Mouse (Mus musculus) CH12.LX (cell line): ENCODE data around the gene 2210016L21Rik. TPM values are rescaled to one million over a fixed set of nuclear protein-coding genes. Genes with fewer than 3 reads are reported as not detected.

Experiments
- DNase-seq: peaks from one replicate; pipeline ENCODE4 v3.0.0-alpha.2; 2013; ENCODE audit errors: extremely low read depth
- H3K27ac ChIP-seq: 2 replicates; pipeline ENCODE4 v1.5.1; 2012; ENCODE audit warnings: low read depth, mild to moderate bottlenecking, control low read depth, moderate library complexity; ENCODE audit not compliant: insufficient read depth
- H3K27me3 ChIP-seq: replicated peaks from 2 replicates; pipeline ENCODE3; 2012; ENCODE audit warnings: inconsistent platforms
- H3K36me3 ChIP-seq, 2 experiments: replicated peaks in 1 of 2; 2 replicates each; pipeline versions ENCODE3 to v1.6.1; 2012; ENCODE audit warnings: inconsistent platforms in 1 of 2, low read length in 1 of 2, mild to moderate bottlenecking in 1 of 2, mixed read lengths in 1 of 2, moderate library complexity in 1 of 2; ENCODE audit not compliant: control insufficient read depth in 1 of 2, insufficient read depth in 1 of 2
- H3K4me1 ChIP-seq, 2 experiments: 2 replicates each; pipeline ENCODE4 v1.6.1; 2012; ENCODE audit warnings: inconsistent platforms in 1 of 2, moderate library complexity in 1 of 2; ENCODE audit not compliant: insufficient read depth in 2 of 2, control insufficient read depth in 1 of 2
- H3K4me2 ChIP-seq: 2 replicates; pipeline ENCODE4 v1.6.1; 2012; ENCODE audit warnings: low read depth, mild to moderate bottlenecking, control low read depth; ENCODE audit not compliant: poor library complexity, insufficient read depth, severe bottlenecking
- H3K4me3 ChIP-seq, 3 experiments: fragments of 150-350 bp in 1 of 3; sonication (generic) in 1 of 3; replicated peaks in 1 of 3; 2 replicates each; pipeline versions ENCODE3 to v1.5.1; 2011 to 2012; ENCODE audit warnings: low read depth in 2 of 3, low read length in 2 of 3, mild to moderate bottlenecking in 2 of 3, moderate library complexity in 2 of 3, control low read depth in 1 of 3, improper control_type of control experiment in 1 of 3, inconsistent platforms in 1 of 3, mixed read lengths in 1 of 3; ENCODE audit not compliant: poor library complexity in 1 of 3
- H3K79me2 ChIP-seq: replicated peaks from 2 replicates; pipeline ENCODE4 v1.6.1; 2012; ENCODE audit warnings: mild to moderate bottlenecking, moderate library complexity; ENCODE audit not compliant: control insufficient read depth, poor library complexity, insufficient read depth, severe bottlenecking; ENCODE audit errors: extremely low read depth
- H3K9ac ChIP-seq: 2 replicates; pipeline ENCODE4 v1.6.1; 2012; ENCODE audit warnings: low read depth, mild to moderate bottlenecking, control low read depth, moderate library complexity; ENCODE audit not compliant: insufficient read depth
- H3K9me3 ChIP-seq: replicated peaks from 2 replicates; pipeline ENCODE3; 2012; ENCODE audit warnings: low read length, inconsistent platforms, mixed read lengths
- BHLHE40 ChIP-seq: IDR thresholded peaks from 2 replicates; pipeline ENCODE4 v1.6.1; 2011; ENCODE audit warnings: mild to moderate bottlenecking, low read depth, low read length, improper control_type of control experiment
- CHD2 ChIP-seq: IDR thresholded peaks from 2 replicates; pipeline ENCODE4 v1.6.1; 2011; ENCODE audit warnings: low read length, improper control_type of control experiment
- ELF1 ChIP-seq: IDR thresholded peaks from 2 replicates; pipeline ENCODE4 v1.6.1; 2014; ENCODE audit warnings: low read depth, mild to moderate bottlenecking, inconsistent platforms, low read length, improper control_type of control experiment
- IRF4 ChIP-seq: IDR thresholded peaks from 2 replicates; pipeline ENCODE4 v1.6.1; 2014; ENCODE audit warnings: low read depth, mild to moderate bottlenecking, inconsistent platforms, low read length, improper control_type of control experiment
- MAX ChIP-seq: IDR thresholded peaks from 2 replicates; pipeline ENCODE4 v1.6.1; 2011; ENCODE audit warnings: low read length, improper control_type of control experiment
- MAZ ChIP-seq: IDR thresholded peaks from 2 replicates; pipeline ENCODE4 v1.6.1; 2012; ENCODE audit warnings: low read depth, mild to moderate bottlenecking, inconsistent platforms, low read length, improper control_type of control experiment, moderate library complexity
- MXI1 ChIP-seq: IDR thresholded peaks from 2 replicates; pipeline ENCODE4 v1.6.1; 2011; ENCODE audit warnings: mild to moderate bottlenecking, low read depth, low read length, improper control_type of control experiment
- NRF1 ChIP-seq: IDR thresholded peaks from 2 replicates; pipeline ENCODE4 v1.6.1; 2014; ENCODE audit warnings: low read depth, mild to moderate bottlenecking, inconsistent platforms, low read length, improper control_type of control experiment, moderate library complexity
- PAX5 ChIP-seq: IDR thresholded peaks from 2 replicates; pipeline ENCODE4 v1.6.1; 2012; ENCODE audit warnings: low read length, inconsistent platforms, mixed read lengths
- POLR2AphosphoS2 ChIP-seq: IDR thresholded peaks from 2 replicates; pipeline ENCODE4 v1.6.1; 2011; ENCODE audit warnings: low read depth, low read length, improper control_type of control experiment
- RAD21 ChIP-seq: IDR thresholded peaks from 2 replicates; pipeline ENCODE4 v1.6.1; 2011; ENCODE audit warnings: low read depth, mild to moderate bottlenecking, low read length, improper control_type of control experiment, moderate library complexity
- SIN3A ChIP-seq: IDR thresholded peaks from 2 replicates; pipeline ENCODE4 v1.6.1; 2012; ENCODE audit warnings: low read length, improper control_type of control experiment, inconsistent platforms
- TBP ChIP-seq: conservative IDR thresholded peaks from 2 replicates; pipeline ENCODE4 v1.6.1; 2011; ENCODE audit warnings: low read depth, low read length, improper control_type of control experiment
- dilution Hi-C: fragments of 300-500 bp; cut with MboI; formaldehyde crosslinking; loops from 2 replicates; pipeline ENCODE4 v1.14.3; 2020; ENCODE audit warnings: low sequenced_read_pairs; ENCODE audit not compliant: extremely low pct_unique_long_range_greater_than_20kb, extremely low pct_ligation_motif_present
- in situ Hi-C: fragments of 300-500 bp; cut with MboI; formaldehyde crosslinking; loops from 3 replicates; pipeline ENCODE4 v1.14.3; 2019; ENCODE audit warnings: low sequenced_read_pairs, low pct_ligation_motif_present, low pct_unique_long_range_greater_than_20kb, mixed read lengths
- polyA plus RNA-seq: library from polyadenylated mRNA; unstranded; fragments of >175 nt; gene quantifications from 2 replicates; pipeline ENCODE4 v1.2.1, GENCODE M21; 2012; ENCODE audit warnings: low read depth; ENCODE audit not compliant: insufficient read length
- total RNA-seq, 2 experiments: library from RNA; depleted of rRNA; stranded (reverse); fragments of 300-350 nt in 1 of 2; fragments of >200 nt in 1 of 2; gene quantifications; 2 replicates each; pipeline ENCODE4 v1.2.3; 2012 to 2014

The 2210016L21Rik gene
- total and polyA plus RNA-seq, 3 experiments: 11.5 to 32.5 (median 21.6) TPM

GRCm38 (mm10) chr5:114972201-114972600, 30.2 kb downstream of the 2210016L21Rik start:
- no peak overlapping the region for H3K4me2 ChIP-seq
- no peak for DNase-seq
- dilution Hi-C loops: no loop called here
- in situ Hi-C loops: loop anchor here (10.0 kb wide), 1 partner anchor 133 kb away; no protein-coding TSS in a partner anchor
- peaks cover 5 to 32% of the 10 kb centered on the region in 2 experiments; a peak in 3 of 4 replicates for H3K4me1 ChIP-seq
- H3K79me2 ChIP-seq: no peaks in the 10 kb centered on the region
- no peaks in the 10 kb centered on the region for H3K9me3 ChIP-seq
- peaks cover 9% of the 10 kb centered on the region for H3K27me3 ChIP-seq
- no peaks in the 10 kb centered on the region for H3K36me3 ChIP-seq
- no peak overlapping the region for H3K4me3 ChIP-seq
- no peak for TF ChIP-seq RAD21
- TF ChIP-seq BHLHE40: no peak
- TF ChIP-seq IRF4: no peak
- H3K27ac ChIP-seq: no peak overlapping the region
- H3K9ac ChIP-seq: no peak overlapping the region

DNA sequence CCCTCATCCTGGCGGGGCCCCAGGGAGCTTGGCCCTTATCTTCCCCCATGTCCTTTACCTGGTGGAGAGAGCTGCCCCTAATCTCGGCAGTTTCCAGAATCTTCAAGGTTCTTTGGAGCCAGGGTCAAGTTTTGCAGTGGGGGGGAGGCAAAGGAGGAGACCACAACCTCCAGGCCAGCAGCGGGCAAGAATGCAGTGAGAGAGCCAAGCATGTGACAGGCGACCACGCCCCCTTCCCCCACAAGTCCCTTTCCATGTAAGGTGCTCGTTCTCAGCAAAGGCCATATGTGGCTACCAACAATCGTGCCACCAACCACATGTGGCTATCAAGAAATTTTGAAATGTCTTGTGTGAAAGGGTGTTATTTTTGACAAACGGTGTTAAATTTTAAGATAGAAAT, 31.2 kb downstream of the 2210016L21Rik start:
- no peak overlapping the region for H3K4me3 ChIP-seq
- peaks cover 2 to 23% of the 10 kb centered on the region in 2 experiments; a peak in 3 of 4 replicates for H3K4me1 ChIP-seq
- H3K27me3 ChIP-seq: peaks cover 6% of the 10 kb centered on the region
- dilution Hi-C loops (no loop called here), in situ Hi-C loops (loop anchor here (10.0 kb wide), 1 partner anchor 132 kb away; no protein-coding TSS in a partner anchor)
- TF ChIP-seq ELF1: no peak
- TF ChIP-seq NRF1: no peak
- TF ChIP-seq SIN3A: no peak
- TF ChIP-seq PAX5: no peak
- no peak for TF ChIP-seq MAZ
- no peak for TF ChIP-seq MXI1
- TF ChIP-seq POLR2AphosphoS2: no peak
- TF ChIP-seq MAX: no peak
- TF ChIP-seq CHD2: no peak
- H3K9me3 ChIP-seq: no peaks in the 10 kb centered on the region
- no peak overlapping the region for H3K27ac ChIP-seq
- H3K36me3 ChIP-seq: no peaks in the 10 kb centered on the region
- H3K79me2 ChIP-seq: no peaks in the 10 kb centered on the region
- DNase-seq: no peak
- no peak overlapping the region for H3K4me2 ChIP-seq
- no peak overlapping the region for H3K9ac ChIP-seq

DNA sequence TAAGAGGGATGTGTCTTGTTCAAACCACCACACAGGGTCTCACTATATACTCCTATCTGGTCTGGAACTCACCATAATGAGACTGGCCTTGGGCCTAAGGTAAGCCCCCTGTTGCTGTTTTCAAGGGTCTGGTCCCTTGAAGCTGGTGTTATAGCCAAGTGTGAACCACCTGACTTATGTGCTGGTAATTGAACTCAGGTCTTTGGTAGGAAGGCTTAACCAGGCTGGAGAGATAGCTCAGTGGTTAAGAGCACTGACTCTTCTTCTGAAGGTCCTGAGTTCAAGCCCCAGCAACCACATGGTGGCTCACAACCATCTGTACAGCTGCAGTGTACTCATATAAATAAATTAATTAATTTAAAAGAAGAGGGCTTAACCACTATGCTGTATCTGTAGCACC, 35.0 kb downstream of the 2210016L21Rik start:
- H3K27ac ChIP-seq: no peak overlapping the region
- in situ Hi-C loops: loop anchor here (5.0 to 10.0 kb wide), 3 partner anchors 100 to 260 kb away; partner anchors contain the start of gene Pop5
- peak; percentile 91 for TF ChIP-seq TBP
- TF ChIP-seq PAX5: no peak
- TF ChIP-seq, all 38 proteins: peak for 1
- no peaks in the 10 kb centered on the region for H3K36me3 ChIP-seq
- no peaks in the 10 kb centered on the region for H3K79me2 ChIP-seq
- DNase-seq: no peak
- peaks cover 0 to 28% of the 10 kb centered on the region in 2 experiments; a peak in 2 of 4 replicates for H3K4me1 ChIP-seq
- H3K9me3 ChIP-seq: no peaks in the 10 kb centered on the region
- H3K9ac ChIP-seq: no peak overlapping the region
- no peak overlapping the region for H3K4me3 ChIP-seq
- H3K27me3 ChIP-seq: no peaks in the 10 kb centered on the region
- H3K4me2 ChIP-seq: no peak overlapping the region
- dilution Hi-C loops: no loop called here
